Mouse (Mus musculus): Measurements from ENCODE around the gene Unc79. TPM values are rescaled to one million over a fixed set of nuclear protein-coding genes. Genes with fewer than 3 reads are reported as not detected.
A peak's percentile ranks its signal among the peaks of the same experiment; 100 is the strongest.

Gene Unc79
- total RNA-seq (2021), result under 1 TPM in 1 of 2 experiments, not detected in 1; 0.05 TPM
- long read RNA-seq, experiment 1, result 0 reads
- long read RNA-seq, experiment 2, result 0 reads

DNA sequence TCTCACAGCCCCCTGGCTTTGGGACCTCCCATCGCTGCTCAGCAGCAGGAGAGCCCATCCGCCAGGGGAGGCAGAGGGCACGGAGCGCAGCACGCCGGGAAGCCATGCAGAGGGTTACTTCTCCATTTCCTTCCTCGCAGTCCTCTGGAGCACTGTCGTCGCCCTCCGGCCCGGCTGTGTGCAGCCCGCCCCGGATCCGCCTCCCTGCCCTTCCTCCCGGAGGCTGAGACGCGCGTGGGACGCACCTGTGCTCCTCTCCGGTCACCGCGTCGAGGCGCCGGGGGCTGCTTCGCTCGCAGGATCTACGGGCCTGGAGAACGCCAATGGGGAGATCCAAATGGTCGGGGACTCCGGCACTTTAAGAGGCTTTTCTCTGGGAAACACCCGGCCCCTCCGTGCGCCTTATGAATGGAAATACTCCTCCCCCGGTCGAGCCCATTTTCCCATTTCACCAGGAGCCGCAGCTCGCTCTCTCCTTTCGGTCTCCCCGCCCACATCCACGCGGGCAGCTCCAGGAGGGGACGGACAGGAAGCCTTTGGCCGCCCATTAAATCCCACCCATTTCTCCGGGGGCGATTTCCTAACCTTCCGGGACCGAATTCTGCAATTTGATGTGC, at the start of gene Unc79:
Unc79 (plus strand) TSS at position 82 of the 617 bp plus-strand sequence.
- peak in 1 of 2 experiments; percentile 17 for DNase-seq

DNA sequence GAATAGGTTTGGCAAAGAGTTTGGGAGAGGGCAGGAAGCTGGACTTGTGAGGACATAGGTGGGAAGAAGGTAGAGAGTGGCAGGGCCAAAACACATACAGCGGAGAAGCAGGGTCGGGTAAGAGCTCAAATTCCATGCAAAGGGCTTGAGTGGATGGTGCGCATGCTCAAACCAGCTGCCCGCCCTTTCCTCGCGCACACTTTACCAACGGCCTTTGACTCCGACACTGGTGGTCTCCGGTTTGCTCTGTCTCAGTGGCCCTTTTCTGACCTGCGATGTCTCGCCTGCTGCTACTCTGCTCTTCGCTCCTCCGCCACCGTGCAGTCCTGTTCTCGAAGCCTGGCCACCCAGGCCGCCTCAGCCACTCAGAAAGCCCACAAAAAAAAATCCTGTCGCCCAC, 49.6 kb upstream of the Unc79 start, which contains the start of gene Cox8c:
Cox8c (plus strand) TSS at position 226 of the 400 bp plus-strand sequence.
- DNase-seq, result no peak

DNA sequence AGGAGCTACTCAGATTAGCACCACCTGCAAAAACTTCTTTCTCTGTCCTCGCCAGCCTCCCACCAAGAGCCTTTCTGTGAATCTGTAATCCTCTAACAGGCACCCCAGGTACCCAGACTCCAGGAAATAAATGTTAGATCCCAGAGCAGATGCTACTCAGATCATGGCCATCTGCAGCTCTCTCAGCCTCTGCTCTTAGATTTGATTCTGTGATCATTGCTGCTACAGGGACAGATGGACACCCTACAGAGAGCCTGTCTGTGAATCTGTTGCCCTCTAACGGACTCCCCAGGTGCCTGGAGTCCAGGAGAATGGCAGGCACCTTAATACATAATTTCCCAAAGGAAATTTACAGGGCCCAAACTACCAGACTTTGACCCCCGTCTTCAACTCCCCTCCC, 40.5 kb upstream of the Unc79 start:
- DNase-seq, result no peak

DNA sequence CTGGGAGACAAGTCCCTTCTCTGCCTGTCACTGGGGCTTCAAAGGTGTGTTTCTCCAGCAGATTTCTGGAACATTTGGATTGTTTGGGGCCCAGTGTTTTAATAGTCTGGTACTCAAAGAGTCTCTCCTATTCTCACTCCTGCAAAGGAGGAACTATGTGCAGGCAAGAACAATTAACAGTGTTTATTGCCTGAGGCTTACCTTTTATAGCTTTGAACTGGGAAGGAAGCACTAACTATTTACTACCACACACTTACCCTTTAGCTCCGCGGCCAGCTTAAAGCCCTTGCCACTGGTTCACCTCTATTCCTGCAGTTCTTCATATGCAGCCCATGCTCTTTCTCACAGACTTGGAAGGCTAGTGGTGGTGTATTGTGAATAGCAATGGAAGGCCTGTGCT, 32.6 kb upstream of the Unc79 start:
- no peak for DNase-seq

DNA sequence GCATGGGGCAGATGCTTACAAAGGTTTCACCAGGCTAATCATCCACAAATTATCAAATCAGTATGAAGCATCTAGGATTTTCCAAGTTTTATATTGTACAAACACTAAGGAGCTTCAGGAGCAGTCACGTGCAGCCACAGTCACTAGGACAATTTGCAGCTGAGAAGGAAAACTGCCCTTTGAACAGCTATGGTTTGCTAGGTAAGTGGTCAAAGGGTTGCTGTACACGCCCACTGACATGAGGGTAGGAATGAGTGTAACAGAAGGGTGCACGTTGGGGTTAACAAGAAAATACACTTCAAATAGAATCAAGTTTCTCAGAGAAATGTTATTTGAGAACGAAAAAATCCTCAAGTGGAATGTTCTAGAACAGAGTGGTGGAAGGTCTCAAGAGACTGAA, 18.9 kb upstream of the Unc79 start:
- DNase-seq, result no peak

DNA sequence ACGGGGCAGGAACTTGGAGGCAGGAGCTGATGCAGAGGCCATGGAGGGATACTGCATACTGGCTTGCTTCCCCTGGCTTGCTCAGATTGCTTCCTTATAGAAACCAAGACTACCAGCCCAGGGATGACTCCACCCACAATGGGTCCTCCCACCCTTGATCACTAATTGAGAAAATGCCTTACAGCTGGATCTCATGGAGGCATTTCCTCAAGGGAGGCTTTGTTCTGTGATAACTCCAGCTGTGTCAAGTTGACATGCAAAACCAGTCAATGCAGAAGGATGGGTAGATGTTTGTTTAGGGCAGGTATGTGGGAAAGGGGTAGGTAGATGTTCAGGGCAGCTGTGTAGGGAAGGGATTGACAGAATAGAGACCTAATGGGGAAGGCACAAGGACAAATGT, 18.3 kb upstream of the Unc79 start:
- no peak for DNase-seq

DNA sequence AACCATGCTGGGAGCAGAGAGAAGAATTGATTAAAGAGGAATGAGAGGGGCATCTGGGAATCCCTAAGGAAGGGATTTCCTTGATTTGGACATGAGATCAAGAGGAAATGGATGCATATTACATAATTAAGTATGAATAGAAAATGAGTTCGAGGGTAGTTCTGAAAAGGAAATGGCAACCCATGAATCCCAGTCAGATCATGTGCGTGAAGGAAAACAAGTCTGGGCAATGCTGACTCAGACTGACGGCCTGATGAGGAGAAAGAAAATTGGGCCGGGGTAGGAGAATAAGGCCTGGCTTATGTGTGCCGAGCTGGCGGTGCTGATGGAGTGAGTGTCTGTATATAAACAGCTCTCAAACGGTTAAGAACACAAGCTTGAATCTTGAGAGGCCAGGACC, 17.9 kb upstream of the Unc79 start:
- DNase-seq, result no peak

DNA sequence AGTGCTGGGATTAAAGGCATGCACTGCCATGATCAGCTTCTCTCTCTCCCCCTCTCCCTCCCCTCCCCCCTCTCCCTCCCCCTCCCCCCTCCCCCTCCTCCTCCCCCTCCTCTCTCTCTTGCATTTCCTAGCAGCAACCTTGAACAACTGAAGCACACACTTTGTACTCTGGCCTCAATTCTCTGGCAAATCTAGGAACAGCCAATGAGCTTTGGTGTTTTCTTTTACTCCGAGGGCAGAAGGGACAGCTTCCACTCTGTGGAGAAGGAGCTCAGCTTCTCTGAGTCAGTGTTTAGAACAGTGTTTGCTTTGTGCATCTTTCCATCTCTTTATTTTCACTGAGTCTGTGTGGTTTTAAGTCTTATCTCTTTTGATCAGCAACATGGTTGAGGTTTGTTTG, 12.8 kb upstream of the Unc79 start:
- no peak for DNase-seq

DNA sequence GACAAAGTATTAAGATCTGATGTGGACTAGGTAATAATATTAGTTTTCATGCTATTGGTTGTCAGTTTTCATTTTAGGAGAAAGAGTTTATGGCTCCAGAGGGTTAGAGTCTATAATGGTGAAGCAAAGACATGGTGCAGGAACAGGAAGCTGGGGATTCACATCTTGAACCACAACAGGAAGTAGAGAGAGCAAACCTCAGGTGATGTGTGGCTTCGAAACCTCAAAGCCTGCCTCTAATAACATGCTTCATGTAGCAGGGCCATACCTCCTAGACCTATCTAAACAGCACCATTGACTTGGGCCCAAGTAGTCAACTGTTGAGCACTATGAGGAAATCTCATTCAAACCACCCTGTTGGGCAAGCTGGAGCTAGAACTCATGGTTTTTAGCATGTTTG, 3.1 kb upstream of the Unc79 start:
- DNase-seq, result no peak

DNA sequence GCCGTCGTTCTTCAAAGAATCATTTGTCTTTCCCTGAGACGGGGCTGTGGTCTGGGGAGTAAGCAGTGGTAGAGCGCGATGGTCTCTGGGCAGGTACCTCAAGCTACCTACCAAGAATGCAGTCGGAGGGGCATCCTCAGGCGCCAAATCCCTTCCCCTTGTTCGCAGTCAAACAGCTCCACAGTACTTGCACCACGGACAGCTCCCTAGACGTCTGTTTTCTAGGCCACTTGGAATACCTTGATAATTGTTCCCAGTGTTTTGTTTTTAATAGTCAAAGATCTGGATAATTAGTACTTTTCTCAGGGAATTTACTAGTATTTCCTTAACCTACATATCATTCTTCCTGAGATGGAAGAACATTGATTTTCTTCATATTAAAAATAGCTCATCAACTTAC, 833 bp upstream of the Unc79 start:
- DNase-seq, result no peak

DNA sequence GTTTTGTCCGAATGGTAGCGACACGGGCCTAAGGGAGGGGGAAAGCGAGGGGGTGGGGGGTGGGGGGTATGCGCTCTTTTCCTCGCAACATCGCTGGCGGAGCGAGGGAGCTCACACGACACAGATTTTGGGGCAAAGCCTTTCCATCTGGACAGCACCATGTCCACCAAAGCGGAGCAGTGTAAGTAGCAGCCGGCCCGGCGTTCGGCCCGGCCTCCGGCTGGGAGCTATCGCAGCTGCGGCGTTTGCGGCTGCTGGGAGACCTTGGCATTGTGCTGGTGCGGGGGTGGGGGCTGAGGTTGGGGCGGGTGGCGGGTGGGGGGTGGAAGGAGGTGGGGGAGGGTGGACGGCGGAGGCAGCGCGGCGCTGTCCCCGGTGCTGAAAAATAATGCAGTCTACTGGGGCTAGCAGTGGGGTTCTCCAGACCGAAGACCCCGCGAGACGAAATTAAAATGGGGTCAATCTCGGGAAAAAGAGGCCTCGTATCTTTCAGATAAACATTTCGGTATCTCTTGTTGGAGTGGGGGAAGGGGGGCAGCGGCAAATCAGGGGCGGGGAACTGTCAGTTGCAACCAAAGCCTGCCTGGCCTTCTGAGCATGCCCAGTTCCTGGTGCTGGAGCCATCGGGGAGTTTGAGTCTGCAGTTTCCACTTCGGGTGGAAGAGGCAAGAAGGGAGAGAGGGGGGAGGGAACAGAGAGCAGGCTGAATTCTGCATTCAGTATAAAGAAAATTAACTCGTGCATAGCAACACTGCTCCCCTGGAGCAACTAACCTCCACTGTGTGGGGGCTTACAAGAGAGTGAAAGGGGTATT, 943 bp downstream of the Unc79 start:
- peak; percentile 5 to 38 for DNase-seq

DNA sequence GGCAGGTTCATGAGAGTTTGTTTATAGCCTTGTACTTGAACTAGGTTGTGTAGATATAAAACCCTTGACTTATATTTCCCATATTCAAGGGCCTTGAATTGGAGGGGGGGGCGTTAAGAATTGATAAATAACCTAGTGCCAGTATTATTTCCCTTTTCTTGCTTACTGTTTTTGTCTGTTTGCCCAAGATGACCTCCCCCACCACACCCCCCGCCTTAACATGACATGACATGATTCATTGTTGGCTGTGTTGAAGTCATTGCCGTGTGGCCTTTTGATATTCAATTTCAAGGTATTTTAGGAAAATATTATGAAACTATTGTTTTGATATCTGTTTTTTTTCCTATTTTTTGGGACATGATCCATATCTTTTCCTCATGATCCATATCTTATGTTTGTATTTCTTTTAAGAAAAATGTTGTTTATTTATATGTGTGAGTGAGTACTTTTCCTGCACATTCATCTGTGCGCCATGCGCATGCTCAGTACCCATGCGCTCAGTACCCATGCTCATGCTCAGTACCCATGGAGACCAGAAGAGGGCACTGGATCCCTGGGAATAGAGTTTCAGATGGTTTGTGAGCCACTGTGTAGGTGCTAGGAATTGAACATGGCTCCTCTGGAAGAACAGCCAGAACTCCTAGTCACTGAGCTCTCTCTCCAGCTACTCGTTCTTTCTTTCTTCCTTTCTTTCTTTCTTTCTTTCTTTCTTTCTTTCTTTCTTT, 11.6 kb downstream of the Unc79 start:
- DNase-seq, result no peak

DNA sequence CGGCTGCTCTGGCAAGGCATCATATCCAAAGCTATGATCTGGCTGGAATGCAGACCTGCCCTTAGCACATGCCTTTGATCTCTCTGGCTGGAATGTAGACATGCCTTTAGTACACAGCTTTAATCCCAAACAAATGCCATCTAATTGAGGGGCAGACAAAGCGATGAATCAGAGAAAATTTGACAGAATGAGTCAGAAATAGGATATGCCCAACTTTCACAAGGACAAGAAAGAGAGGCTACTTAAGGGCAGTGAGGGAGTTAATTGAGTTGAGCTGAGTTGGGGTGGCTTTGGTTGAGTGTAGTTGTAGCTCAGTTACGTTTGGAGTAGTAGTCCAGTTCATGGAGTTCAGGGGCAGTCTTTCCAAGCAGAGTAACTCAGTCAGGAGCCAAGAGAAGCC, 12.4 kb downstream of the Unc79 start:
- no peak for DNase-seq

DNA sequence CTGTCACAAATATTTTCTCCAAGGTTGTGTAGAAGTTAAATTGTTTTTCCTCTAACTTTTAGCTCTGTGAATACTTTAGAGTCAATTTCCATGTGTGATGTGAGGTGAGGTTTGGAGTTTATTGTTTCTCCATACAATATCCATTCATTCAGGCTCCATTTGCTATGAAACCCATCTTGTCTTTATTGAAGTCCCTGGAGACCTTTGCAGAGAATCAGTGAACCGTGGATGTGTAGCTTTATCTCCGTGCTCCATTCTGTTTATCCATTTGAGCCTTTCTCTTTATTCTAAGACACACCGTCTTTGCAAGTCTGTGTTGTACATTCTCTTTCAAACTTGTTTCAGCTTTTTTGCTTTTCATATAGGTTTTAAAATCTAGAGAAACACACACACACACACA, 15.8 kb downstream of the Unc79 start:
- no peak for DNase-seq

DNA sequence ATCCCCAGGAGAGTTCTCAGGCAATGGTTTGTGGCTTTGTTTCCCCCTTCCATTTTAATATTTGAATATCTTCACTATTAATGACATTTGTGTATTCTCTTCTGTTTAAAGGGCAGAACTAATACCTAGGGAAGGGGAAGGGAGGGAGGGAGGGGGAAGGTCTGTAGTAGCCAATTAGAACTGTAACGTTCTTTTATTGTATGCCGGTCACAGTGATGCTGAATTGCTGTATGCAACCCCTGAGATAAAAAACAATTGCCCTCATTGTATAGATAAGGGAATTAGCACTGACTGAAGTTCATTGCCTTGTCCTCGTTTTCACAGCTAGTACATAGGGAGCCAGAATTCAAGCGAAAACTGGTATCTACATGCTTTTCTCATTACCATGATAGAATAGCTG, 31.9 kb downstream of the Unc79 start:
- DNase-seq, result no peak

DNA sequence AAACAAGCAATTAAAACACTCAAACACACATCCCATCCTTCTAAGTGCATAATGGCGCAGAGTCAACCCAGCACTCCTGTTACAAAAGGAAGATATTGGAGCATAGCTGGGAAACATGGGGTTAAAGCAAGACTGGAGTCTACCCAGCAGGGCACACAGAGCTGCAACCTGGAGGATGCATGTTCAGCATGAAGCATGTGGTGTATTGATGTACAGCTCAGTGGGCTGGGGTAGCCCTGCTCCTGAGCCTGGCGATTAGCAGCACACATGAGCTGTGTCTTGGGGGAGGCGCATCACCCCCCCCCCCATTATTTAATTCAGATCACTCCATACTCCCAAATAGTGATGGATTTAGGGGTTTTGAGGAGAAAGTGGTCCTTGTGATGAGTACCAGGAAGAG, 32.9 kb downstream of the Unc79 start:
- no peak for DNase-seq

DNA sequence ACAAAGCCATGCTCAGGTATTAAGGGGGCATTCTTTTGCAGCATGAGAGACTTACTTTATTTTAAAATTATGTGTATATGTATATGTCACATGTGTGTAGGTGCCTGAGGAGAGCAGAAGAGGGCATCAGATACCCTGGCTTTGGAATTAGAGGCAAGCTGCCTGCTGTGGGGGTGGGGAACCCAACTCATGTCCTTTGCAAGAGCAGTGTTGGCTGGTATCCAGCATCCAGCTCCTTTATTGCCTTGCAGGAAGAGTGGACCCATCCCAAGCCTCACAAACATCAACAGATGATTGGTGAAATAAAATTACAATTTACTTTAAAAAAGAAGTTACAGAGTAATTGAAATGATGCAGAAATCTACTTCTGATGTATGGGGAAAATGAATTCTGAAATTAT, 36.7 kb downstream of the Unc79 start:
- DNase-seq, result no peak

DNA sequence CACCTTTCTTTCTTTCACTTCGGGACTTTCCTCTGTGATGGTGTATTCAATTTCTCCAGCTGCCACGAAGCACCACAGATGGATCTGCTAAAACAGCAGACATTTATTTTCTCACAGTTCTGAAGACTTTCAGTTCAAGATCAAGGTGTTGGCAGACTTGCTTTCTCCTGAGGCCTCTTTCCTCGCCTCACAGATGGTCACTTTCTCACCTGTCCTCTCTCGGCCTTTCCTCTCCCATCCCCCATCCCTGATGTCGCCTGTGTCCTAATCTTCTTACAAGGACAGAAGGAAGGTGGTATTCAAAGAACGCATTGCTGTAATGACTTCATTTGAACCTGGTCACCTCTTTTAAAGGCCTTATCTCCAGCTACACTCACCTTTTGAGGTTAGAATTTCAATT, 39.1 kb downstream of the Unc79 start:
- DNase-seq, result no peak

DNA sequence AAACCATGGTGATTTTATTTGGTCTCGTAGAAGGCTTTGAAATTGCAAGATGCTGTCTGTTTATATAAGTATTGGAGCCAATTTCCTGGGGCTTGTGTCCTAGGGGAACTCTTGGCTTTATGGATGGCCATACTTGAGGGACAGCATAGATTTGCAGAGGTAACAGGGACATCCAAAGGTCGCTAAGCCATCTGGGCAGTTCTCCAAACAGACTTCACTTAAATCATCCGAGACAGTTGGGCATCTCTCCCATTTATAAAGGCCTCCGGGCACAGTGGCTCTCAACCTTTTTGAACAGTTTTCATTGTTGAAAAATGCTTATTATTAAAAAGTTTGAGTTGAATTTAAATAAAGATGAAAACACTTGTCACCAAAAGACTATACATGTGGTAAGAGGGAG, 59.8 kb downstream of the Unc79 start:
- no peak for DNase-seq

DNA sequence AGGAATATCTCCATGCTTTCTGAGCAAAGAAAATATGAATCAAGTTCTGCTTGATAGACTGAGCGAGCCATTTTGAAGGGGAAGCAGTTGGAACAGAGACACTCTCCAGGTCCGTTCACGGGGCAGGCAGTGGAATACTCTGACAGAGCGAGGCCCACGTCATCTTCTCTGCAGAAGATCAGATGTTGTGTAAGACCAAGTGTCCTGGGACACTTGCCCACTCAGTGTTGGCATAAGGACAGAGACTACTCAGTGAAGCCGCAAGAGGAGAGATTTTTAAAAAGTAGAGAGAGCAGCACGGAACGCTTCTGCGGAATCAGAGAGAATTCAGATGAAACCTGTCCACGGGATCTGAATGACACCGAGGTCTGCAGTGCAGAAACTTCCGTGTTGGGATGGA, 69.5 kb downstream of the Unc79 start:
- DNase-seq, result no peak

DNA sequence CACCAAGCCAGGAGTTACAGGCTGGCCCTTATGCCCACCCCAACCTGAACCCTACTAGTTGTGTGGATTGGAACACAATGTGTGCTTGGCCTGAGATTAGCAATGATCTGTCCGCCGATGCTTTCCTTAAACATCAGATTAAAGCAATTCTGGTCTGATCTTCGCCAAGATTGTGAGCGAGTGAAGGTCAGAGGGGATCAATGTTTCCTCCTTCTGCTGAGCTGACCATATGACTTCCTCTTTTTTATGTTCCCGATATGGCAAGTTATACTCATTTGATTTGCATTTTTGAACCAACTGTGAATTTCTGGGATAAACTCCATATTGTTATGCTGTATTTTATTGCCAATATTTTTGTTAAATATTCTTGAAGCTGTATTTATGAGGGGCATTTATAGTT, 88.0 kb downstream of the Unc79 start:
- DNase-seq, result no peak

DNA sequence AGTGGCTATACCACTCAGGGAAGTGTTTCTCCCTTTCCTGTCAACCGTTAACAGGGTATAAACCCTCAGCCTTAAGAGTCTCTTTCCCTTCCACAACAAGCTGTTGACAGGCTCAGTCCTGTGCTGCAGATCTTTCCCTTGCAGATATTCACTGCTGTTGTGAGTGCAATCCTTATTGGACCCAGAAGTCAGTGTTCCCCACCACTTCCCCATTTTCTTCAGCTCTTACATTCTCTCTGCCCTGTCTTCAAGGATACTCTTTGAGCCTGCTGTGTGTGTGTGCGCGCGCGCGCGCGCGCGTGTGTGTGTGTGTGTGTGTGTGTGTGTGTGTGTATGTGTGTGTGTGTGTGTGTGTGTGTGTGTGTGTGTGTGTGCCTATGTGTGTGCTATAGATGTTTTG, 90.7 kb downstream of the Unc79 start:
- DNase-seq, result no peak

DNA sequence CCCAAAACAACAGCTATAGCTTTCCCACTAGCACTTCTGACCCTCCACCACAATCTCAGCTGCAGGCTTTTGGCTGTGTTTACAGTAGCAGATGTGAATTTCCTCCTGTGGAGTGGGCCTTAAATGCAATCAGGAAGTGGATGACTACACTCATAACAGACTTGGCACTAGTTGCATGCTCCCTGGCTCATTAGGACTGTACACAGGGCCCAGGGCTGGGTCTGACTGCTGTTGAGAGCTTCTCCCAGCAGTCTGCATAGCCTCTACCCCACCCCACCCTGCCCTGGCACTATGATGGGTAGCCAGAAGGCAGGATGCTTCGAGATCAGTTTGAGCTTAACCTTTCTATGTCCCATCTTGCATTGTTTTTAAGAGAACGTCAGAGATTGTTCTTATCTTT, 91.5 kb downstream of the Unc79 start:
- no peak for DNase-seq
